Mouse (Mus musculus): ENCODE data around the gene Ntmt1. TPM values are rescaled to one million over a fixed set of nuclear protein-coding genes. Genes with fewer than 3 reads are reported as not detected.

The Ntmt1 gene
- polyA plus RNA-seq, 1 experiment: 16.6 TPM

- H3K27ac ChIP-seq (ENCODE audit: insufficient read depth, low read length): no peak overlapping the region
- 78% methylated on average over 8 of the region's 8 CpGs for WGBS
- no peak overlapping the region for H3K4me3 ChIP-seq (ENCODE audit: extremely low read depth, insufficient read depth, insufficient read length)
- H3K4me1 ChIP-seq (ENCODE audit: control insufficient read depth, insufficient read depth, insufficient read length): no peaks in the 10 kb centered on the region
- H3K27me3 ChIP-seq (ENCODE audit: control insufficient read depth, insufficient read depth, low read length): no peaks in the 10 kb centered on the region
- H3K36me3 ChIP-seq (ENCODE audit: control insufficient read depth, insufficient read depth, low read length): no peaks in the 10 kb centered on the region
- DNase-seq (ENCODE audit: low read depth in 1 of 2, low spot score in 2 of 2): no peak
- TF ChIP-seq CTCF (IDR thresholded peaks at IDR 0.05; ENCODE audit: extremely low read depth, insufficient read depth, insufficient read length, insufficient replicate concordance) (no peak), POLR2A (IDR thresholded peaks at IDR 0.05; ENCODE audit: low read depth, low read length) (no peak)
These were observed 63.2 kb downstream of the Ntmt1 start for GRCm38 (mm10) chr2:30870863-30871262.

Other genes with a start within 250 kb of the Ntmt1 start
- 0.85 and 1.5 TPM in 2 replicates for gene Cstad, start 212.8 kb upstream of the Ntmt1 start, polyA plus RNA-seq (2012; rRNA removed)
- gene 1700001O22Rik, start 4.2 kb upstream of the Ntmt1 start, polyA plus RNA-seq (2012; rRNA removed): 0.46 and 0.67 TPM in 2 replicates
- 51.5 and 61.7 TPM in 2 replicates for gene Asb6, start 22.5 kb downstream of the Ntmt1 start, polyA plus RNA-seq (2012; rRNA removed)
- 14.7 and 16.8 TPM in 2 replicates for gene Prrx2, start 27.1 kb downstream of the Ntmt1 start, polyA plus RNA-seq (2012; rRNA removed)
- gene Ptges, start 122.0 kb downstream of the Ntmt1 start, polyA plus RNA-seq (2012; rRNA removed): 14.3 and 16.0 TPM in 2 replicates
- 18.9 and 23.6 TPM in 2 replicates for gene Tor1b, start 145.1 kb downstream of the Ntmt1 start, polyA plus RNA-seq (2012; rRNA removed)
- 31.3 and 40.2 TPM in 2 replicates for gene Tor1a, start 160.1 kb downstream of the Ntmt1 start, polyA plus RNA-seq (2012; rRNA removed)
- 14.5 and 16.7 TPM in 2 replicates for gene BC005624, start 174.4 kb downstream of the Ntmt1 start, polyA plus RNA-seq (2012; rRNA removed)
- 9.8 and 11.5 TPM in 2 replicates for gene Usp20, start 174.5 kb downstream of the Ntmt1 start, polyA plus RNA-seq (2012; rRNA removed)